Mouse (Mus musculus) lung, embryonic 15.5 days (tissue): ENCODE measurements at regions not wholly inside any gene's neighbourhood (a gene's known extent, or its start where the extent isn't known, plus 50 kb on each side); places are given as distances from the start of the nearest gene placed in this dataset.

ENCODE experiments used
- ATAC-seq: fragments of 200-750 bp; cut with Nextera tagmentation; 2 replicates; pipeline ENCODE4 v1.8.0; 2017; ENCODE audit warnings: moderate number of reproducible peaks, borderline replicate concordance; ENCODE audit not compliant: low FRiP score, low TSS enrichment; ENCODE audit errors: extremely low read depth
- H3K27ac ChIP-seq: fragments of 300-500 bp; sonication (generic); 2 replicates; pipeline ENCODE4 v1.5.1; 2015; ENCODE audit warnings: moderate library complexity, mild to moderate bottlenecking, inconsistent platforms
- H3K27me3 ChIP-seq: fragments of 300-500 bp; sonication (generic); 2 replicates; pipeline ENCODE4 v1.6.1; 2015; ENCODE audit warnings: inconsistent platforms
- H3K36me3 ChIP-seq: fragments of 300-500 bp; sonication (generic); 2 replicates; pipeline ENCODE4 v1.6.1; 2015; ENCODE audit warnings: inconsistent platforms
- H3K4me1 ChIP-seq: fragments of 300-500 bp; sonication (generic); 2 replicates; pipeline ENCODE4 v1.6.1; 2015; ENCODE audit warnings: inconsistent platforms
- H3K4me2 ChIP-seq: fragments of 300-500 bp; sonication (generic); 2 replicates; pipeline ENCODE4 v1.6.1; 2015; ENCODE audit warnings: inconsistent platforms, mild to moderate bottlenecking, moderate library complexity
- H3K4me3 ChIP-seq: fragments of 300-500 bp; sonication (generic); 2 replicates; pipeline ENCODE4 v1.5.1; 2015; ENCODE audit warnings: mild to moderate bottlenecking, inconsistent platforms
- H3K9ac ChIP-seq: fragments of 300-500 bp; sonication (generic); 2 replicates; pipeline ENCODE4 v1.6.1; 2015; ENCODE audit warnings: inconsistent platforms
- H3K9me3 ChIP-seq: fragments of 300-500 bp; sonication (generic); 2 replicates; pipeline ENCODE4 v1.6.1; 2016; ENCODE audit warnings: inconsistent platforms
- WGBS: fragments of 180-500 bp; shearing (Covaris S2); methylation state at CpG from one replicate; pipeline ENCODE4 v1.1.7; 2015; 5-methylcytosine and 5-hydroxymethylcytosine counted together

- Histone ChIP-seq H3K9ac (no peak overlapping the region), H3K9me3 (no peaks in the 10 kb centered on the region), H3K4me2 (no peak overlapping the region), H3K36me3 (no peaks in the 10 kb centered on the region), H3K4me1 (0 out of 2 replicates have a peak, but pooled peaks cover 5% of the 10 kb centered on the region), H3K27ac (no peak overlapping the region), H3K4me3 (no peak overlapping the region), H3K27me3 (no peaks in the 10 kb centered on the region)
- 49% methylated on average over 11 of the region's 11 CpGs for WGBS
- no peak for ATAC-seq
Observed at GRCm38 (mm10) chr8:12487201-12487600, 85.6 kb upstream of the Spaca7 start.

DNA sequence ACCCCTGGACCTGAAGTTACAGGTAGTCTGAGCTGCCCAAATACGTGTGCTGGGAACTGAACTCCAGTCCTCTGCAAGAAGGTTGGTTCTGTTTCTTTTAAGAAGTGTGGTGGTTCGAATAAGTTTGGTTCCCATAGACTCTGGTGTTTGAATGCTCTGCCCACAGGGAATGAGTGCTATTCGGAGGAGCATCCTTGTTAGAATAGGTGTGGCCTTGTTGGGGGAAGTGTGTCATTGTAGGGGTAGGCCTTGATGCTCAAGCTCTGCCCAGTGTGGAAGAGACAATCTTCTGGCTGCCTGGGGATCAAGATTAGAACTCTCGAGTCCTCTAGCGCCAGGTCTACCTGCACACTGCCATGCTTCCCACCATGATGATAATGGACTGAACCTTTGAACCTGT lies 83.6 kb upstream of the Spaca7 start:
- H3K36me3 ChIP-seq: no peaks in the 10 kb centered on the region
- no peak overlapping the region for H3K27ac ChIP-seq
- no peak overlapping the region for H3K4me3 ChIP-seq
- ATAC-seq: no peak
- 85% methylated on average over 5 of the region's 5 CpGs for WGBS
- H3K4me1 ChIP-seq: 0 out of 2 replicates have a peak, but pooled peaks cover 5% of the 10 kb centered on the region
- H3K9ac ChIP-seq: no peak overlapping the region
- H3K4me2 ChIP-seq: no peak overlapping the region
- H3K27me3 ChIP-seq: peaks cover 3% of the 10 kb centered on the region; the same call in 1 of the 2 replicates
- H3K9me3 ChIP-seq: no peaks in the 10 kb centered on the region

DNA sequence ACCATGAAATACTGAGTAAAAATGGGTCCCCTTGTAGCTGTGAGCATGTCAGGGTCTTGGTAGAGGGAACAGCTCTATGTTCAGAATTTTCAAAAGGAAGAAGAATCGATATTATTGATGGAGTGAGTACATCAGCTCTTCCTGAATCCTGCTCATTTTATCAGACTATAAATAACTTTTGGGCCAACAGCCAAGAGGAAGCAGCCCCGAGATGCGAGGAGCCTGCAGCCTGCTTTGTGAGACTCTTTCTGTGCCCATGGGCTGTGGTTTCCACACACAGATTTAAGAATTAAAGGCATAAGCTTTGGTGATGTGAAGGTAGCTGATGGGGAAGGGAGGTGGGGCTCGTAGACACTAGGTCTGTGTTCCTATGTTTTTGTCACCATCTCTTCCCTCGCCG lies 81.4 kb upstream of the Spaca7 start:
- Histone ChIP-seq H3K27me3 (peaks cover 6% of the 10 kb centered on the region; the same call in 1 of the 2 replicates), H3K4me2 (no peak overlapping the region), H3K36me3 (no peaks in the 10 kb centered on the region), H3K4me1 (0 out of 2 replicates have a peak, but pooled peaks cover 5% of the 10 kb centered on the region), H3K4me3 (no peak overlapping the region), H3K9ac (no peak overlapping the region), H3K27ac (no peak overlapping the region), H3K9me3 (no peaks in the 10 kb centered on the region)
- no peak for ATAC-seq
- 43% methylated on average over 6 of the region's 6 CpGs for WGBS

- Histone ChIP-seq H3K27ac (no peak overlapping the region), H3K36me3 (no peaks in the 10 kb centered on the region), H3K4me1 (0 out of 2 replicates have a peak, but pooled peaks cover 5% of the 10 kb centered on the region), H3K4me2 (no peak overlapping the region), H3K27me3 (peaks cover 15% of the 10 kb centered on the region), H3K9ac (no peak overlapping the region), H3K9me3 (no peaks in the 10 kb centered on the region), H3K4me3 (no peak overlapping the region)
- WGBS: 69% methylated on average over 2 of the region's 2 CpGs
- ATAC-seq: no peak
Observed at GRCm38 (mm10) chr8:12492461-12492860, 80.4 kb upstream of the Spaca7 start.

- peaks cover 30% of the 10 kb centered on the region for H3K27me3 ChIP-seq
- no peaks in the 10 kb centered on the region for H3K36me3 ChIP-seq
- H3K9ac ChIP-seq: no peak overlapping the region
- H3K9me3 ChIP-seq: no peaks in the 10 kb centered on the region
- no peak overlapping the region for H3K4me2 ChIP-seq
- no peak for ATAC-seq
- H3K4me1 ChIP-seq: 0 out of 2 replicates have a peak, but pooled peaks cover 5% of the 10 kb centered on the region
- no peak overlapping the region for H3K27ac ChIP-seq
- 50% methylated on average over 9 of the region's 9 CpGs for WGBS
- no peak overlapping the region for H3K4me3 ChIP-seq
Observed at GRCm38 (mm10) chr8:12494559-12494958, 78.3 kb upstream of the Spaca7 start.

DNA sequence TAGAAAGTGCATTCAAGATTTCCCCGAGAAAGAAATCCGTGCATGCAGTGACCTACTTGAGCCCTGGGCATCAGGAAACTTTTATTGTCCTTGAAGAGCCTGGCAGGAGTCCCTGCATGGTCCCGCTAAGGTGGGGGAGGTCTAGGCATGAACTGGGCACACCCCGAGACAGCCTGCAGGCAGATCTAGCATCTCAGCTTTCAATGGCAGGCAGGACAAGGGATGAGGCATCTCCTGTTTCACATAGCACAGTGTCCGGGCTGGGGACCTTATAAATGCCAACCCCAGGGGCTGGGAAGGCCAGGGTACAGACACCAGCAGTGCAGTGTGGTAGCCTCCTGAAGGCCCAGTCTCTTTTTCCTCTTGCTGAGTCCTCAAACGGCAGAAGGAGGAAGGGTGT lies 75.4 kb upstream of the Spaca7 start:
- Histone ChIP-seq H3K9ac (no peak overlapping the region), H3K9me3 (no peaks in the 10 kb centered on the region), H3K4me1 (no peaks in the 10 kb centered on the region), H3K36me3 (no peaks in the 10 kb centered on the region), H3K4me3 (no peak overlapping the region), H3K27ac (no peak overlapping the region), H3K4me2 (no peak overlapping the region), H3K27me3 (peaks cover 57% of the 10 kb centered on the region)
- ATAC-seq: no peak
- 16% methylated on average over 6 of the region's 6 CpGs for WGBS

DNA sequence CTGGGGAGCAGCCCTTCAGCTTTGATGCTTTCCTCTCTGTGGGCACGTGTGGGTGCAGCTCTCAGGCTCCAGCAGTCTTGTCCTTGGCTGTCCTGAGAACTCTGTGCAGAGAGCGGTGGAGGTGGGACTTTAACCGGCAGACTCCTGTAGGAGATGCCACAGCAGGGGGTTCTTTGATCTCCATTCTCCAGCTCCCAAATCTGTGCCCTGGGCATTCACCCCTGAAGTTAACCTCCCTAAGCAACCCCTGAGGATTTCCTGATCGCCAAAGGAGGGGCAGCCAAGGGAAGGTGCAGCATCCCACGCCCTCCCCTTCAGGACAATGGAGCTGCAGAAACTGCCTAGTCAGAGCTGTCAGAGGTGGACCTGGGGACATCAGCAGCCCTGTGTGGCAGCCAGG lies 73.2 kb upstream of the Spaca7 start:
- Histone ChIP-seq H3K4me3 (no peak overlapping the region), H3K9ac (no peak overlapping the region), H3K27ac (no peak overlapping the region), H3K4me2 (no peak overlapping the region), H3K36me3 (no peaks in the 10 kb centered on the region), H3K27me3 (peaks cover 77% of the 10 kb centered on the region), H3K9me3 (no peaks in the 10 kb centered on the region), H3K4me1 (no peaks in the 10 kb centered on the region)
- 12% methylated on average over 5 of the region's 5 CpGs for WGBS
- no peak for ATAC-seq

DNA sequence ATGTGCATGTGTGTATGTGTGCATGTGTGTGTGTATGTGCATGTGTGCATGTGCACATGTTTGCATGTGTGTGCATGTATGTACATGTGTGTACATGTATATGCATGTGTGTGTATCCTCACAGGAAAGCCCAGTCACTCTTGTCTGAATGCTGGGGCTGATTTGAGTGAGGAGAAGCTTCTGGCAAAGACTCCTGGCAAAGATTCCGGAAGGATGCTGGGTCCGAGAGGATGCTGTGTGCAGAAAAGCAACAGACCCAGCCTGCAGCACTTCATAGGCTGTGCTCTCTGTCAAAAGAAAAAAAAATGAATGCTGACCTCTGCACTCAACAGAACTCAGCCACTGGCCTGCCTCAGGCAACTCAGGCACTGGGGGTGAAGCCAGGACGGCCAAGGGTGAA lies 72.5 kb upstream of the Spaca7 start:
- Histone ChIP-seq H3K27me3 (peaks cover 82% of the 10 kb centered on the region), H3K4me3 (no peak overlapping the region), H3K4me1 (no peaks in the 10 kb centered on the region), H3K27ac (no peak overlapping the region), H3K36me3 (no peaks in the 10 kb centered on the region), H3K9ac (no peak overlapping the region), H3K4me2 (no peak overlapping the region), H3K9me3 (no peaks in the 10 kb centered on the region)
- no peak for ATAC-seq
- WGBS: 53% methylated on average over 3 of the region's 3 CpGs

- peaks cover 89% of the 10 kb centered on the region for H3K27me3 ChIP-seq
- no peak for ATAC-seq
- no peak overlapping the region for H3K9ac ChIP-seq
- H3K27ac ChIP-seq: no peak overlapping the region
- H3K4me1 ChIP-seq: no peaks in the 10 kb centered on the region
- no peaks in the 10 kb centered on the region for H3K9me3 ChIP-seq
- WGBS: 5% methylated on average over 11 of the region's 11 CpGs
- H3K4me3 ChIP-seq: 0 out of 2 replicates have a peak overlapping the region, but pooled peaks have one; percentile 12
- H3K4me2 ChIP-seq: peak overlapping the region; percentile 41; the same call in 1 of the 2 replicates
- H3K36me3 ChIP-seq: no peaks in the 10 kb centered on the region
Observed at GRCm38 (mm10) chr8:12501824-12502223, 71.0 kb upstream of the Spaca7 start.

- WGBS: under 1% methylated on average over 22 of the region's 22 CpGs
- peaks cover 90% of the 10 kb centered on the region for H3K27me3 ChIP-seq
- H3K4me2 ChIP-seq: peak overlapping the region; percentile 41
- no peak overlapping the region for H3K9ac ChIP-seq
- H3K9me3 ChIP-seq: no peaks in the 10 kb centered on the region
- no peaks in the 10 kb centered on the region for H3K4me1 ChIP-seq
- H3K27ac ChIP-seq: no peak overlapping the region
- ATAC-seq: no peak
- H3K36me3 ChIP-seq: no peaks in the 10 kb centered on the region
- H3K4me3 ChIP-seq: peak overlapping the region; percentile 12; the same call in 1 of the 2 replicates
Observed at GRCm38 (mm10) chr8:12502321-12502775, 70.5 kb upstream of the Spaca7 start.

- H3K4me1 ChIP-seq: no peaks in the 10 kb centered on the region
- no peak for ATAC-seq
- no peak overlapping the region for H3K4me3 ChIP-seq
- WGBS: 6% methylated on average over 6 of the region's 6 CpGs
- no peak overlapping the region for H3K27ac ChIP-seq
- H3K9ac ChIP-seq: no peak overlapping the region
- no peaks in the 10 kb centered on the region for H3K36me3 ChIP-seq
- peak overlapping the region; percentile 41; the same call in 1 of the 2 replicates for H3K4me2 ChIP-seq
- no peaks in the 10 kb centered on the region for H3K9me3 ChIP-seq
- peaks cover 85% of the 10 kb centered on the region for H3K27me3 ChIP-seq
Observed at GRCm38 (mm10) chr8:12502856-12503255, 70.0 kb upstream of the Spaca7 start.

- Histone ChIP-seq H3K27me3 (peaks cover 82% of the 10 kb centered on the region), H3K27ac (no peak overlapping the region), H3K9ac (no peak overlapping the region), H3K4me2 (no peak overlapping the region), H3K9me3 (no peaks in the 10 kb centered on the region), H3K4me1 (no peaks in the 10 kb centered on the region), H3K4me3 (no peak overlapping the region), H3K36me3 (no peaks in the 10 kb centered on the region)
- no peak for ATAC-seq
- 3% methylated on average over 14 of the region's 14 CpGs for WGBS
Observed at GRCm38 (mm10) chr8:12503344-12503743, 69.5 kb upstream of the Spaca7 start.

- no peaks in the 10 kb centered on the region for H3K4me1 ChIP-seq
- peaks cover 80% of the 10 kb centered on the region for H3K27me3 ChIP-seq
- H3K27ac ChIP-seq: no peak overlapping the region
- H3K4me3 ChIP-seq: no peak overlapping the region
- H3K36me3 ChIP-seq: no peaks in the 10 kb centered on the region
- no peak overlapping the region for H3K4me2 ChIP-seq
- WGBS: 5% methylated on average over 11 of the region's 11 CpGs
- no peak overlapping the region for H3K9ac ChIP-seq
- H3K9me3 ChIP-seq: no peaks in the 10 kb centered on the region
- no peak for ATAC-seq
Observed at GRCm38 (mm10) chr8:12504240-12504639, 68.6 kb upstream of the Spaca7 start.
